Mouse (Mus musculus) bone marrow, adult 2 months (tissue): ENCODE measurements around the gene Amz2.

Source experiments
- CTCF ChIP-seq: fragments of 200-500 bp; IDR thresholded peaks from 2 replicates; pipeline ENCODE4 v1.5.1; 2011; ENCODE audit warnings: low read length, control low read depth; ENCODE audit not compliant: control insufficient read depth, insufficient read depth
- POLR2A ChIP-seq: fragments of 200-500 bp; IDR thresholded peaks from 2 replicates; pipeline ENCODE4 v1.6.1; 2011; ENCODE audit warnings: low read depth, mild to moderate bottlenecking, control low read depth, low read length, borderline replicate concordance; ENCODE audit not compliant: control insufficient read depth

DNA sequence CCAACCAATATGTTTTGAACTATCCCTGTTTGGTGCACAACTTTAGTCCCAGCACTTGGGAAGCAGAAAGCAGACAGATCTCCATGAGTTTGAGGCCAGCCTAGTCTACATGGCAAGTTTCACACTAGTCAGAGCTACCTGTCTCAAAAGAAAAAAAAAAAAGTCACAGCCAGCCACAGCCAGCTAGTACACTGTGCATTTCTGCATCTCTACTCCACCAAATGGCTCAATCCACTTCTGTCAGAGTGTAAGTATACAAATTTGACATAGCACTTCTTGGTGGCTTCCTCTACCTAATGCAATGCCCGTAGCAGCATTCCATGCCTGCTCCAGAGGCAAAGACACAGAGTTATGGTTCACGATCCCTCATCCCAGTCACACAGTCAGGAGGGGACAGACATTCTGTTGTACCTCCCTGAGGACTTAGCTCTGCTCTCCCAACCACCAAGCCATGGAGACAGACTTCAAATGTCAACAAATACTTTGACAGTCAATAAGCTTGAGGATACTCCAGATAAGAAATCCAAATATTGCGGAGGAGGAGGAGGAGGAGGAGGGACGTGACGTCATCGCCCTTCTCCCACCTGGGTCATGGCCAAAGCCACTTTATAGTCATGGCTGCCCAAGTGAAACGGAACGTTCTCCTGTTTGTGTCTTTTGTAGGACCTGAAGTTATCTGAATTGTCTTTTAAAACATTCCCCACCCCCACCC, 8.9 kb upstream of the Amz2 start:
- TF ChIP-seq CTCF (no peak), POLR2A (no peak)
